Mouse (Mus musculus): Measurements from ENCODE around the gene Med31. TPM values are rescaled to one million over a fixed set of nuclear protein-coding genes. Genes with fewer than 3 reads are reported as not detected.

Gene Med31
- polyA plus RNA-seq, 1 experiment from 2014 or later, result 50.7 TPM

- ATAC-seq, result no peak
- Histone ChIP-seq H3K4me3 (ENCODE audit: low read depth, low read length) (no peak overlapping the region), H3K27ac (ENCODE audit: low read length) (no peak overlapping the region), H3K9ac (replicated peaks; ENCODE audit: low read depth) (no peak overlapping the region), H3K27me3 (replicated peaks; ENCODE audit: insufficient read depth, low read length) (no peaks in the 10 kb centered on the region), H3K4me2 (replicated peaks; ENCODE audit: low read depth, low read length) (no peak overlapping the region), H3K9me3 (ENCODE audit: low read length) (no peaks in the 10 kb centered on the region), H3K4me1 (ENCODE audit: insufficient read depth, low read depth, low read length) (no peaks in the 10 kb centered on the region), H3K36me3 (ENCODE audit: insufficient read depth, low read length) (no peaks in the 10 kb centered on the region)
- TF ChIP-seq EP300 (IDR thresholded peaks at IDR 0.05), result no peak
- TF ChIP-seq CTCF (IDR thresholded peaks at IDR 0.05), result no peak
- WGBS, result 66% methylated on average over 4 of the region's 4 CpGs
- DNase-seq (ENCODE audit: low spot score), result no peak
These were observed 8.0 kb upstream of the Med31 start for GRCm38 (mm10) chr11:72223414-72223813.

DNA sequence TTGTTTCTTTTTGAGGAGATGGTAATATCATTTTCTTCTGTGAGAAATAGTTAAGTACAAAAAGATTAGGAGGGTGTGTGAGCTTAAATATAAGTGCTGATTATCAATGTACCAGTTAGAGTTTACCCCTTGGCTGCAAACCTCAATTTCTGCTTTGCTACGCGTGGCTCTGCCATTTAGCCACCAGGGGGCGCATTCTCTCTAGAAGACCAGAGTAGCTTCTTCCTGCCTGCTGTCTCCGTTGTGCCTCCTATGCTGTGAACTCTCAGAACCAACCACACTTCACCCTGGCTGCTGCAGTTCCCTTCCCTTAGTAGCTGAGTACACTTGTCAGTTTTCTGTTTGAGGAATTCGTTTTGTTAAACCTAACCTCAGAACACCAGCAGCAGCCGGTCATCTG is 5.9 kb upstream of the Med31 start:
- DNase-seq (ENCODE audit: low spot score), result peak; percentile 84
- WGBS, result 12% methylated on average over 6 of the region's 6 CpGs
- Histone ChIP-seq H3K4me2 (replicated peaks; ENCODE audit: low read depth, low read length) (no peak overlapping the region), H3K27me3 (replicated peaks; ENCODE audit: insufficient read depth, low read length) (no peaks in the 10 kb centered on the region), H3K9me3 (ENCODE audit: low read length) (no peaks in the 10 kb centered on the region), H3K27ac (ENCODE audit: low read length) (no peak overlapping the region), H3K9ac (replicated peaks; ENCODE audit: low read depth) (no peak overlapping the region), H3K4me1 (ENCODE audit: insufficient read depth, low read depth, low read length) (no peaks in the 10 kb centered on the region), H3K4me3 (ENCODE audit: low read depth, low read length) (no peak overlapping the region), H3K36me3 (ENCODE audit: insufficient read depth, low read length) (no peaks in the 10 kb centered on the region)
- TF ChIP-seq EP300 (IDR thresholded peaks at IDR 0.05) (no peak), CTCF (IDR thresholded peaks at IDR 0.05) (peak; percentile 92)
- ATAC-seq, result peak; percentile 67

DNA sequence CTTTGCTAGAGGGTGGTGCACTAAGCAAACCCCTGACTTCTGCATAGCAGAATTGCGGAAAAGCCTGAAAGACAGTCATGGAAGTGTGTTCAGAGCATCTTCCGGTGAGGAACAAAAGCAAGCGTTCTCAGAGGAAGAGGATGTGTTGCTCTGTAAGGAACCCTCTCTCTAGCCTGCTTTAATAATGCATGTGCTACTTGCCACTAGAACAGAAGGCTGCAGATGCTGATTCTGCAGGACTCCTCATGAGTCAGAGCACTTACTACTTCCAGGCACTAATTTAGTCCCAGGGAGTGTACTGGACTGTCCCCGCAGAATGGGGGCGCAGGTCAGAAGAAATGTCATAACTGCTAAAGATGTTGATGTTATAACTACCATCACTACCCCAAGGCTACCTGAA is 1.7 kb upstream of the Med31 start:
- Histone ChIP-seq H3K27ac (ENCODE audit: low read length) (no peak overlapping the region), H3K9me3 (ENCODE audit: low read length) (no peaks in the 10 kb centered on the region), H3K4me3 (ENCODE audit: low read depth, low read length) (no peak overlapping the region), H3K4me2 (replicated peaks; ENCODE audit: low read depth, low read length) (no peak overlapping the region), H3K4me1 (ENCODE audit: insufficient read depth, low read depth, low read length) (no peaks in the 10 kb centered on the region; the same call in 1 of the 2 replicates), H3K9ac (replicated peaks; ENCODE audit: low read depth) (no peak overlapping the region), H3K36me3 (ENCODE audit: insufficient read depth, low read length) (no peaks in the 10 kb centered on the region), H3K27me3 (replicated peaks; ENCODE audit: insufficient read depth, low read length) (no peaks in the 10 kb centered on the region)
- DNase-seq (ENCODE audit: low spot score) (peak; percentile 19), ATAC-seq (no peak)
- WGBS, result 72% methylated on average over 5 of the region's 5 CpGs
- no peak for TF ChIP-seq EP300 (IDR thresholded peaks at IDR 0.05)
- no peak for TF ChIP-seq CTCF (IDR thresholded peaks at IDR 0.05)

DNA sequence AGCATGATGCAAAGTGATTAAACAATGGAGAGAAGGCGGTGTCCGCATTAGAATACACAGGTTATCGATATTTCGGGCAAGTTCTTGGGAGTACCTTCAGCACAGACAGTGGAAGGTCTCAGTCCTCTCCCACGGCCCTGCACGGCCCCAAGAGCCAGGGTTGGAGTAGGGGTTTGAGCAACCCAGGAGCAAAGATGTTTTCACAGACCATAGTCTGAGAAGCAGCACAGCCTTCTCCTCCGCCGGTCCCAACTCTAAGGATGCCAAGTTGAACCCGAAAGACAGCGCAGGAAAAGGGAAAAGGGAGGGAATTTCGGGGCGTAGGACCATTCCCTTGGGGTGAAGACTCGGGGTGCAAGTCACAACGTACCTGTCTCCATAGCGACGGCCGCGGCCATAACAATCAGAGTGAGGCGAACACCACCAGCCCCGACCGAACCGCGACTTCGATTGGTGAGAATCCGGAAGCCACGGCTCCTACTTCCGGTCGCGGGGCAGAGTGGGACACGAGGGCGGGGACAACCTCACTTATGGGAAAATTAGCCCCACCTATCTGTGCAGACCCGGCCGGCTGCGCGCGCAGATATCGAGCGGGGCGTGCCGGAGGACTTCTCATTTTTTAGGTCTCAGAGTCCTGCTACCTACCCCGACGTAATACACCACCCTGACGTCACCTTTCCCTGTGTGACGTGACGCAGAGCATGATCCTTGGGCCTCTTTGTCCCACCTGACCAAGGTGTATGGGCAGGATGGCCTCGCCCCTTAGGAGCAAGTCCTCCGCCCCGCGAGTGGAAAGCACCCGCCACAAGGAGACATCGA is 592 bp downstream of the Med31 start:
- peak overlapping the region; percentile 81 for H3K27ac ChIP-seq (ENCODE audit: low read length)
- under 1% methylated on average over 51 of the region's 51 CpGs for WGBS
- H3K36me3 ChIP-seq (ENCODE audit: insufficient read depth, low read length), result peaks cover 6% of the 10 kb centered on the region; the same call in 1 of the 2 replicates
- TF ChIP-seq EP300 (IDR thresholded peaks at IDR 0.05) (no peak), CTCF (IDR thresholded peaks at IDR 0.05) (no peak)
- ATAC-seq (peak; percentile 96), DNase-seq (ENCODE audit: low spot score) (peak; percentile 98)
- H3K9ac ChIP-seq (replicated peaks; ENCODE audit: low read depth), result peak overlapping the region; percentile 58
- peak overlapping the region; percentile 76 for H3K4me3 ChIP-seq (ENCODE audit: low read depth, low read length)
- H3K27me3 ChIP-seq (replicated peaks; ENCODE audit: insufficient read depth, low read length), result no peaks in the 10 kb centered on the region
- H3K9me3 ChIP-seq (ENCODE audit: low read length), result no peaks in the 10 kb centered on the region
- H3K4me1 ChIP-seq (ENCODE audit: insufficient read depth, low read depth, low read length), result no peaks in the 10 kb centered on the region; the same call in 1 of the 2 replicates
- H3K4me2 ChIP-seq (replicated peaks; ENCODE audit: low read depth, low read length), result peak overlapping the region; percentile 87

- Histone ChIP-seq H3K9ac (replicated peaks; ENCODE audit: low read depth) (peak overlapping the region; percentile 61), H3K36me3 (ENCODE audit: insufficient read depth, low read length) (peaks cover 6% of the 10 kb centered on the region; the same call in 1 of the 2 replicates), H3K4me1 (ENCODE audit: insufficient read depth, low read depth, low read length) (no peaks in the 10 kb centered on the region), H3K9me3 (ENCODE audit: low read length) (no peaks in the 10 kb centered on the region), H3K4me2 (replicated peaks; ENCODE audit: low read depth, low read length) (peak overlapping the region; percentile 97), H3K27me3 (replicated peaks; ENCODE audit: insufficient read depth, low read length) (no peaks in the 10 kb centered on the region), H3K27ac (ENCODE audit: low read length) (peak overlapping the region; percentile 7; the same call in 1 of the 2 replicates), H3K4me3 (ENCODE audit: low read depth, low read length) (peak overlapping the region; percentile 87)
- TF ChIP-seq EP300 (IDR thresholded peaks at IDR 0.05) (no peak), CTCF (IDR thresholded peaks at IDR 0.05) (no peak)
- DNase-seq (ENCODE audit: low spot score), result no peak
- 9% methylated on average over 17 of the region's 17 CpGs for WGBS
- no peak for ATAC-seq
These were observed 7.5 kb downstream of the Med31 start for GRCm38 (mm10) chr11:72207834-72208377.

GRCm38 (mm10) chr11:72207204-72207833 is 8.1 kb downstream of the Med31 start, which contains the start of the genes 4933427D14Rik and Txndc17:
Gene 4933427D14Rik (minus strand): TSS chr11:72207459.
Gene Txndc17 (plus strand): TSS chr11:72207547.
- H3K4me1 ChIP-seq (ENCODE audit: insufficient read depth, low read depth, low read length), result no peaks in the 10 kb centered on the region
- H3K36me3 ChIP-seq (ENCODE audit: insufficient read depth, low read length), result peaks cover 6% of the 10 kb centered on the region; the same call in 1 of the 2 replicates
- peak within 1 kb of the TSS; percentile 97 for H3K4me2 ChIP-seq (replicated peaks; ENCODE audit: low read depth, low read length)
- H3K4me3 ChIP-seq (ENCODE audit: low read depth, low read length), result peak within 1 kb of the TSS; percentile 87
- no peaks in the 10 kb centered on the region for H3K27me3 ChIP-seq (replicated peaks; ENCODE audit: insufficient read depth, low read length)
- H3K9ac ChIP-seq (replicated peaks; ENCODE audit: low read depth), result peak within 1 kb of the TSS; percentile 61
- peak within 1 kb of the TSS; percentile 39 for H3K27ac ChIP-seq (ENCODE audit: low read length)
- DNase-seq (ENCODE audit: low spot score), result peak; percentile 92
- no peaks in the 10 kb centered on the region for H3K9me3 ChIP-seq (ENCODE audit: low read length)
- peak; percentile 97 for ATAC-seq
- WGBS, result under 1% methylated on average over 41 of the region's 42 CpGs
- 0 out of 2 replicates have a peak, but pooled peaks have one; percentile 17 for TF ChIP-seq EP300 (IDR thresholded peaks at IDR 0.05)
- TF ChIP-seq CTCF (IDR thresholded peaks at IDR 0.05), result no peak
